Mouse (Mus musculus) bone marrow macrophage, adult 2 months (primary cell): ENCODE data around the gene Zscan2.

Experiments used
- CTCF ChIP-seq: IDR thresholded peaks from 2 replicates; pipeline ENCODE4 v1.5.1; 2012; ENCODE audit warnings: low read depth, mild to moderate bottlenecking, low read length, moderate library complexity
- POLR2A ChIP-seq: IDR thresholded peaks from 2 replicates; pipeline ENCODE4 v1.6.1; 2012; ENCODE audit warnings: mild to moderate bottlenecking, low read depth, low read length, borderline replicate concordance

- TF ChIP-seq CTCF (no peak), POLR2A (no peak)
These were observed 40.3 kb downstream of the Zscan2 start, which contains the start of gene Wdr73 for GRCm38 (mm10) chr7:80900944-80901501.
